Mouse (Mus musculus): ENCODE results near the gene Efcab14. TPM values are rescaled to one million over a fixed set of nuclear protein-coding genes. Genes with fewer than 3 reads are reported as not detected.

Efcab14 gene
- polyA plus RNA-seq, 1 experiment from 2014 or later, result 21.4 TPM

GRCm38 (mm10) chr4:115742658-115743057 lies 5.1 kb downstream of the Efcab14 start:
- peaks cover 24% of the 10 kb centered on the region for H3K4me1 ChIP-seq (replicated peaks)
- no peak overlapping the region for H3K4me2 ChIP-seq
- ATAC-seq (ENCODE audit: low read depth), result no peak
- H3K27ac ChIP-seq (replicated peaks), result no peak overlapping the region
- H3K36me3 ChIP-seq, result peaks cover 53% of the 10 kb centered on the region
- no peak overlapping the region for H3K9ac ChIP-seq
- no peak overlapping the region for H3K4me3 ChIP-seq
- no peaks in the 10 kb centered on the region for H3K9me3 ChIP-seq
- no peaks in the 10 kb centered on the region for H3K27me3 ChIP-seq

DNA sequence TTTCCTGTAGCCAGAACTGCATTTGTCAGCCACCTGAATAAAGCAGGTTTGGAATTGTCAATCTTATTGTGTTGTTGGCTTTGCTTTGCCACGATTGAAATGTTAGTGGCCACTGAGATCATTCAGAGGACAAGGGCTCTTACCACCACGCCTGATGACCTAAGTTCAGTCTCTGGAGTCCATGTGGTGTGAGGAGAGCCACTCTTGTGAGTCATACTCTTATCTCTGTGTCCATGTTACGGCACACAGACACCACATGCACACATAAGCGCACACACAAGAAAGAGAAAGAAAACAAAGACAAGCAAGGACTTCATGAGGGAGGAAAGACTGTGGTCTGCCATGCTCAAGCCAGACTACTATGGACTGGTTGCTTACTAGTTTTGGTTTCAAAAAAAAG lies 5.6 kb downstream of the Efcab14 start:
- H3K27ac ChIP-seq (replicated peaks), result no peak overlapping the region
- no peak for ATAC-seq (ENCODE audit: low read depth)
- H3K9me3 ChIP-seq, result no peaks in the 10 kb centered on the region
- no peak overlapping the region for H3K4me3 ChIP-seq
- H3K36me3 ChIP-seq, result peaks cover 54% of the 10 kb centered on the region
- no peak overlapping the region for H3K9ac ChIP-seq
- H3K4me2 ChIP-seq, result no peak overlapping the region
- 88% methylated on average over 4 of the region's 4 CpGs for WGBS
- peaks cover 22% of the 10 kb centered on the region for H3K4me1 ChIP-seq (replicated peaks)
- H3K27me3 ChIP-seq, result no peaks in the 10 kb centered on the region

- no peaks in the 10 kb centered on the region for H3K27me3 ChIP-seq
- no peak overlapping the region for H3K4me2 ChIP-seq
- no peak overlapping the region for H3K4me3 ChIP-seq
- H3K27ac ChIP-seq (replicated peaks), result no peak overlapping the region
- H3K4me1 ChIP-seq (replicated peaks), result no peaks in the 10 kb centered on the region
- H3K9ac ChIP-seq, result no peak overlapping the region
- peaks cover 50% of the 10 kb centered on the region for H3K36me3 ChIP-seq
- H3K9me3 ChIP-seq, result no peaks in the 10 kb centered on the region
- no peak for ATAC-seq (ENCODE audit: low read depth)
- 7% methylated on average over 1 of the region's 1 CpGs for WGBS
These were observed 10.6 kb downstream of the Efcab14 start for GRCm38 (mm10) chr4:115748181-115748580.

- no peak for ATAC-seq (ENCODE audit: low read depth)
- Histone ChIP-seq H3K4me1 (replicated peaks) (no peaks in the 10 kb centered on the region), H3K36me3 (peaks cover 52% of the 10 kb centered on the region), H3K27me3 (no peaks in the 10 kb centered on the region), H3K27ac (replicated peaks) (no peak overlapping the region), H3K9me3 (no peaks in the 10 kb centered on the region), H3K4me2 (no peak overlapping the region), H3K9ac (no peak overlapping the region), H3K4me3 (no peak overlapping the region)
- 82% methylated on average over 1 of the region's 1 CpGs for WGBS
These were observed 11.8 kb downstream of the Efcab14 start for GRCm38 (mm10) chr4:115749336-115749735.

GRCm38 (mm10) chr4:115754101-115754500 lies 16.6 kb downstream of the Efcab14 start:
- ATAC-seq (ENCODE audit: low read depth), result no peak
- 90% methylated on average over 3 of the region's 3 CpGs for WGBS
- H3K4me2 ChIP-seq, result no peak overlapping the region
- H3K27me3 ChIP-seq, result no peaks in the 10 kb centered on the region
- peaks cover 56% of the 10 kb centered on the region for H3K36me3 ChIP-seq
- H3K9ac ChIP-seq, result no peak overlapping the region
- H3K4me1 ChIP-seq (replicated peaks), result no peaks in the 10 kb centered on the region
- H3K27ac ChIP-seq (replicated peaks), result no peak overlapping the region
- H3K9me3 ChIP-seq, result no peaks in the 10 kb centered on the region
- no peak overlapping the region for H3K4me3 ChIP-seq

DNA sequence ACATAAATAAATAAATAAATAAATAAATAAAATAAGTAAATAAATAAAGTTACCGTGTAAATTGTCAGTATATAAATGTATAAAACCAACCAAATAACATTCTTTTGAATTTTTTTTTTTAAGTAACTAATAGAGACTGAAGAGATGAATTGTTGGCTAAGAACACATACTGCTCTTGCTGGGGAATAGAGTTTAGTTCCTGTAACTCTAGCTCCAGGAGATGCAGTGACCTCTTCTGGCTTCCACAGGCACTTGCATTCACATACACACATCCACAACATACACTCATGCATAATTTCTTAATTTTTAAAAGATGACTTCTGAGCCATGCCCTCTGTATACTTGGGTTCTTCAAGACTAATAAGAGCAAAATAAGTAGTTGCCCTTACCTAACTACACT lies 17.3 kb downstream of the Efcab14 start:
- H3K36me3 ChIP-seq, result peaks cover 56% of the 10 kb centered on the region
- H3K27ac ChIP-seq (replicated peaks), result no peak overlapping the region
- H3K9me3 ChIP-seq, result no peaks in the 10 kb centered on the region
- WGBS, result 98% methylated on average over 1 of the region's 1 CpGs
- no peaks in the 10 kb centered on the region for H3K4me1 ChIP-seq (replicated peaks)
- H3K9ac ChIP-seq, result no peak overlapping the region
- ATAC-seq (ENCODE audit: low read depth), result no peak
- H3K4me2 ChIP-seq, result no peak overlapping the region
- no peak overlapping the region for H3K4me3 ChIP-seq
- no peaks in the 10 kb centered on the region for H3K27me3 ChIP-seq

- Histone ChIP-seq H3K4me2 (no peak overlapping the region), H3K36me3 (peaks cover 70% of the 10 kb centered on the region), H3K27me3 (no peaks in the 10 kb centered on the region), H3K9ac (no peak overlapping the region), H3K27ac (replicated peaks) (no peak overlapping the region), H3K4me1 (replicated peaks) (no peaks in the 10 kb centered on the region), H3K4me3 (no peak overlapping the region), H3K9me3 (no peaks in the 10 kb centered on the region)
- WGBS, result 43% methylated on average over 3 of the region's 3 CpGs
- no peak for ATAC-seq (ENCODE audit: low read depth)
These were observed 23.7 kb downstream of the Efcab14 start for GRCm38 (mm10) chr4:115761206-115761605.

- Histone ChIP-seq H3K9me3 (no peaks in the 10 kb centered on the region), H3K27me3 (no peaks in the 10 kb centered on the region), H3K9ac (no peak overlapping the region), H3K36me3 (peaks cover 74% of the 10 kb centered on the region), H3K4me2 (no peak overlapping the region), H3K4me1 (replicated peaks) (peaks cover 8% of the 10 kb centered on the region), H3K27ac (replicated peaks) (no peak overlapping the region), H3K4me3 (no peak overlapping the region)
- WGBS, result 87% methylated on average over 11 of the region's 11 CpGs
- ATAC-seq (ENCODE audit: low read depth), result no peak
These were observed 27.0 kb downstream of the Efcab14 start for GRCm38 (mm10) chr4:115764581-115764980.

GRCm38 (mm10) chr4:115767647-115768467 lies 30.3 kb downstream of the Efcab14 start:
- Histone ChIP-seq H3K36me3 (peaks cover 72% of the 10 kb centered on the region), H3K4me3 (no peak overlapping the region), H3K9me3 (no peaks in the 10 kb centered on the region), H3K4me2 (no peak overlapping the region), H3K9ac (no peak overlapping the region), H3K27me3 (no peaks in the 10 kb centered on the region), H3K4me1 (replicated peaks) (peaks cover 8% of the 10 kb centered on the region), H3K27ac (replicated peaks) (no peak overlapping the region)
- WGBS, result 13% methylated on average over 11 of the region's 11 CpGs
- peak; percentile 40; the same call in 1 of the 2 replicates for ATAC-seq (ENCODE audit: low read depth)

DNA sequence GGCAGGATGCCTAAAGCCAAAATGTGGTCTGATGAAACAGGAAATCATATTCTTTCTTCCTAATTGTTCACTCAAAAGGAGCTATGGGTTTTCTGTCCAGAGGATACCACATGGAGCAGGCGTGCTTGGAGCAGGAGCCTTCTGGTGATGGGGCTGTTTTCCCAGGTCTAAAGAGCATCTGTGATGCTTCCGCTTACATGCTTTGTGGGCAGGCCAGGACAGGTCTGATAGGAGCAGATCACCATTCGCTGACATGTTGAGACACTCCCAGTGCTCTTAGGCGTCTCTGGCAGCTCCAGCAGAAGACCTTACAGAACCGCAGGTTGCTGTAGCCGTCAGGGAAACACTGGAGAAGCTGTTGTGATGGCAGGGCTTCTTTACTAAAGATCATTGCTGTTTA lies 37.5 kb downstream of the Efcab14 start:
- Histone ChIP-seq H3K4me2 (no peak overlapping the region), H3K9me3 (no peaks in the 10 kb centered on the region), H3K36me3 (peaks cover 52% of the 10 kb centered on the region), H3K27ac (replicated peaks) (no peak overlapping the region), H3K4me1 (replicated peaks) (no peaks in the 10 kb centered on the region), H3K4me3 (no peak overlapping the region), H3K9ac (no peak overlapping the region), H3K27me3 (no peaks in the 10 kb centered on the region)
- 88% methylated on average over 6 of the region's 6 CpGs for WGBS
- no peak for ATAC-seq (ENCODE audit: low read depth)

DNA sequence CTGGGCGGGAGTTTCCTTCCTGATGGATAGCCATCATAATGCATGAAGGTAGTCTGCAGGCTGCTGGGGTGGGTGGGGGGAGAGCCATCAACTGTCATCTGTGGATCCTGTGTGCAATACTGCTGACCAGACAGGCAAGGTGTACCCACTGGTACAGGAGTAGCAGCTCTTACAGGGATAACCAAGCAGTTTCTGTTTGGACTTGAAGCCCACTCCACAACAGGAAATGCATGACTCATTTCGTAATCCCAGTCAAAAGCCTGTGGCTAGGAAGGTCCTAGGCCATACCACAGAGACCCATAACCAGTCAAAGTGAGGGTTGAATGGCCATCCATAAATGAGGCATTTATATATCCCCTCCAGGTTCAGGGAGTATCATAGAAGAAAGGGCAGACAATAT lies 40.1 kb downstream of the Efcab14 start:
- Histone ChIP-seq H3K4me1 (replicated peaks) (no peaks in the 10 kb centered on the region), H3K4me2 (no peak overlapping the region), H3K36me3 (peaks cover 39% of the 10 kb centered on the region), H3K27ac (replicated peaks) (no peak overlapping the region), H3K9me3 (no peaks in the 10 kb centered on the region), H3K27me3 (no peaks in the 10 kb centered on the region), H3K4me3 (no peak overlapping the region), H3K9ac (no peak overlapping the region)
- WGBS, result 88% methylated on average over 2 of the region's 2 CpGs
- ATAC-seq (ENCODE audit: low read depth), result no peak

- no peaks in the 10 kb centered on the region for H3K9me3 ChIP-seq
- 41% methylated on average over 6 of the region's 6 CpGs for WGBS
- no peaks in the 10 kb centered on the region for H3K27me3 ChIP-seq
- no peak overlapping the region for H3K9ac ChIP-seq
- H3K4me2 ChIP-seq, result no peak overlapping the region
- no peak overlapping the region for H3K27ac ChIP-seq (replicated peaks)
- H3K4me3 ChIP-seq, result no peak overlapping the region
- H3K36me3 ChIP-seq, result peaks cover 17% of the 10 kb centered on the region
- peaks cover 5% of the 10 kb centered on the region for H3K4me1 ChIP-seq (replicated peaks)
- no peak for ATAC-seq (ENCODE audit: low read depth)
These were observed 42.7 kb downstream of the Efcab14 start for GRCm38 (mm10) chr4:115780269-115780668.

- Histone ChIP-seq H3K4me3 (no peak within 1 kb of the TSS), H3K4me2 (no peak within 1 kb of the TSS), H3K4me1 (replicated peaks) (peaks cover 12% of the 10 kb centered on the region), H3K27ac (replicated peaks) (no peak within 1 kb of the TSS), H3K9me3 (no peaks in the 10 kb centered on the region), H3K36me3 (peaks cover 17% of the 10 kb centered on the region), H3K27me3 (no peaks in the 10 kb centered on the region), H3K9ac (no peak within 1 kb of the TSS)
- 83% methylated on average over 3 of the region's 3 CpGs for WGBS
- ATAC-seq (ENCODE audit: low read depth), result no peak
These were observed 43.4 kb downstream of the Efcab14 start, which contains the start of gene Tex38 for GRCm38 (mm10) chr4:115780918-115781317. Gene Tex38, minus strand, starts transcription at chr4:115781018.
